Mouse (Mus musculus) frontal cortex, postnatal 36 days (tissue): ENCODE results near the gene Med28.

Source experiments
- DNase-seq, 2 experiments: peaks; one replicate each; pipeline ENCODE4 v3.0.0; 2022; ENCODE audit warnings: low spot score in 2 of 2

The Med28 gene

DNA sequence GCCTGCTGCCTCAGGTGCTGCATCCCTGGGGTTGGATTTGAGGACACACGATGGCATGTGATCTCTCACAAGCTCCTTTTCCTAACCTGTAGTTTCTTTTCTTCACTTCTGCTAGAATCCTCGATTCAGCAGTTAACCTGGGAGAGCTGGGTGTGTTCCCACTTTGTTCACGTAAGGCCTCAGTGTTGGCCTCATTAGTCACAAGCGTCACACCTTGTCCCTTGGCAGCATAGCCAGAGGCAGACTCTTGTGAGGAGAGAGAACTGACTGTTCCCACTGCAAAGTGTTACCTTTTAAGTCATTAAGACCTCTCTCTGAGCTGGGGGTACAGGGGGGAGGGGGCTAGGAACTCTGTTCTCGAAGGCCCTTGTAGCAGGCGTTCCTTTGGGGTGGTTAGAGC is 7.1 kb upstream of the Med28 start:
- no peak for DNase-seq

GRCm38 (mm10) chr5:45513511-45513910 is 6.5 kb upstream of the Med28 start:
- no peak for DNase-seq

GRCm38 (mm10) chr5:45514599-45514998 is 5.4 kb upstream of the Med28 start:
- DNase-seq: no peak

- DNase-seq: no peak
Measured at GRCm38 (mm10) chr5:45515151-45515743, 4.8 kb upstream of the Med28 start.

DNA sequence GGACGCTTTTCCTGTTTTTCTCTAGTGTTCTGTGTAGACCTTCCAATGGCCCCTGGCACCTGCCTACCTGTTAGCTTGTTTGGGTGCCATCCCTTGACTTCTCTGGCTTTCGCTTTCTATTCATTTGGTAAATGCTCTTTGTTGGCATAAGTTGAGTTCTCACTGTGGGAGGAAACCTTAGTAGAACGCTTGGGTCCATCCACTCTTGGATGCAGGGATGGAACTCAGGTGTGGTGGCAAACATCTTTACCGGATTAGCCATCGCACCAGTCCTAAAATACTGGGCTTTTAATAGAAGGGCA is 731 bp downstream of the Med28 start:
- DNase-seq: no peak

- no peak for DNase-seq
Measured at GRCm38 (mm10) chr5:45521601-45522000, 1.6 kb downstream of the Med28 start.

GRCm38 (mm10) chr5:45525101-45525500 is 5.1 kb downstream of the Med28 start:
- DNase-seq: no peak

GRCm38 (mm10) chr5:45526338-45526737 is 6.3 kb downstream of the Med28 start:
- DNase-seq: no peak

DNA sequence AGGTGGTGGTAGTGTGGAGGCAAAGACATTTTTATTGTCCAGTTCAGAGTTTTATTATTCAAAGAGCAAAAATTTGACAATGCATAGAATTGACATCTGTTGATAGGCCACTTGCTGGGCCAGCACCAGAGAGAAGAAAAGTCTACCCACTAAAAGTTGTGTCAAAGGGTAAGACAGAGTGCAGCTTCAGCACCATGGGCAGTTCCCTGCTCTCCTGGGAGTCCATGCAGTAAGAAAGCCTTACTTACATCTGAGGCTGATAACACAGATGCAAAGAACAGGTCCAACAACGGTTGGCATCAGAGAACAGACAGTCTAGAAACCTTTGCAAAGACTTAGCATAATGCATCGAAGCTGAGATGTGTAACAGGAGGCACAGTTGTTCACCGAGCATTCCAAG is 9.7 kb downstream of the Med28 start:
- no peak for DNase-seq

DNA sequence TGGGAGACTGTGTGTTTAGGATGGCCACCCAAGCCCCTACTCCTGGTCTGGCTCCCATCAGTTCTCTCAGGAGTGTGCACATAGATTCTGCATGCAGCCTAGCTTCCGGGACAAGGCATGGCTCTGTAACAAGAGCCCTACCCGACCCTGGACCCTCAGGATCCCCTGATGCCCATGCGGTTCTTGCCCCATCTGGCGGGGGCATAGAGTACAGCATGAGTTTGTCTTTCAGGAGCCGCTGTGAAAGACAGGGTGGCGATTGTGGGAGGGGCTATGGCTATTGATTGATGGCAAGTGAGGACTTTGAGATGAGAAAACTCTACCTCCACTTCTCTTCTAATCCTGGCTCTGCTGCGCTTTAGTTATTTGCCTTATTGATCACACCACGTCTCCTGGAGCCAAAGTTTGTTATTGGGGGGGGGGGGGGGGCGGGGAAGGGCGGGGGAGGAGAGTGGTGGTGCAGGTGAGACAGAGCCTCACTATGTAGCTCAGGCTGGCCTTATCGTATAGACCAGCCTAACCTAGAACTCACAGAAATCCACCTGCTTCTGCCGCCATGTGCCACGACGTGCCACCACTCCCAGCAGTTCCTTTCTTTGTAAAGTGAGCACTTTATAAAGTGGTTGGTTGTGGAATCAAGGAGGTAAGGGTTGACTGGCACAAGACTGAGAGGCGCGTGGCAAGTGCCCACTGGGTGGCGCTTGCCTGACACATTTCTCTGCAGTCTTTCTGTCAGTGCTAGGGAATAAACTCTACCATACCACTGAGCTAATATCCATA is 14.5 kb downstream of the Med28 start:
- peak; percentile 41 to 82 for DNase-seq

DNA sequence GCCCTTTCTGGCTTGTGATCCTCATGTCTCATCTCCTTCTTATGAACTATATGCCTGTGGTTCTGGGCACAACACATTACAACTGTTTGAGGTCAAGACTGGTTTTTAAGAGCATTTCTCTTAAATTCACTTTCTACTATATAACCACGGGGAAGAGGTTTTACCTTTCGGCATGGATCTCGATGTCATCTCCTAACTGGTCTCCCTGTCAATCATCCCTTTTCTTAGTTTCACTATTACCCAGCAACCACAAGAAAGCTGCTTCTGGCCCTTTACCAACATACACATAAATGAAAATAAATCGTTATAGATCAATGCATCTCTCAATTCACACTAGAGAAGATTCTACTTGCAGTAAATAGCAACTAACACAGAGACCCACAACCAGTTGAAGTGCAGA is 15.1 kb downstream of the Med28 start:
- DNase-seq: no peak

- no peak for DNase-seq
Measured at GRCm38 (mm10) chr5:45539502-45539901, 19.5 kb downstream of the Med28 start.

GRCm38 (mm10) chr5:45543374-45543773 is 23.3 kb downstream of the Med28 start:
- no peak for DNase-seq

GRCm38 (mm10) chr5:45549586-45549985 is 29.6 kb downstream of the Med28 start:
- no peak for DNase-seq

GRCm38 (mm10) chr5:45564054-45564453 is 44.0 kb downstream of the Med28 start:
- DNase-seq: peak; percentile 8 to 9

- DNase-seq: no peak
Measured at GRCm38 (mm10) chr5:45565829-45566228, 45.8 kb downstream of the Med28 start.

DNA sequence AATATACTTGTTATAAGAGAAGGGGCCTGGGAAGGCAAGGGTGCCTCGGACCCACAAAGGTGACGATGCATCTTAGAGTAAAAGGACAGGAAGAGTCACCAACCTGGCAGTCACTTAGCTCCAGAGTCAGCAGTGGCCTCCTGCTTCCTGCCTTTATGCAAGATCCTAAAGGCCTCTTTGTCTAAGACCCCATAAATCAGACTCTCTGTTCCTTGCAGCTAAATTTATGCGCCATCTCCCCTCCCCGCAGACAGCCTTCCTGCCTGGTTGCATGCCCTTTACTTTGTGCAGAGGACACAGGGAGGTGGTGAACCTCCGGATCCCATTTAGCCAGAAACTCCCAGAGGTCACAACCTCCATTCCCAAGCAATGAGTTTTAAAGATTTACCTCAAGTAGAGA is 52.8 kb downstream of the Med28 start:
- DNase-seq: no peak

- DNase-seq: no peak
Measured at GRCm38 (mm10) chr5:45576716-45577115, 56.7 kb downstream of the Med28 start.

- no peak for DNase-seq
Measured at GRCm38 (mm10) chr5:45577376-45577775, 57.3 kb downstream of the Med28 start.
